Mouse (Mus musculus): ENCODE data around the gene Irak4. TPM values are rescaled to one million over a fixed set of nuclear protein-coding genes. Genes with fewer than 3 reads are reported as not detected.

Irak4 gene
- polyA plus RNA-seq, 1 experiment from 2014 or later = 6.1 TPM

DNA sequence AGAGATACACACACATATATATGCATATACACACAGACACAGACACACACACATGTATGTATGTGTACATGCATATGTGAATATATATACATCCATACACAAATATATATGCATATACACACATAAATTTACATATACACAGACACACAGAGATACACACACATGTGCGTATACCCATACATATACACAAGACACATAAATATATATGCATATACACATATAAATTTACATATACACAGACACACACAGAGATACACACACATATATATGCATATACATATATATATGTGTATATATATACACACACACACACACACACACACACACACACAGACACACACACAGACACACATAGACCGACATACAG lies 85.0 kb downstream of the Irak4 start:
- no peak overlapping the region for H3K9ac ChIP-seq (ENCODE audit: low read depth, low read length)
- peak overlapping the region; percentile 58 for H3K4me3 ChIP-seq (ENCODE audit: low read depth, low read length)
- DNase-seq (ENCODE audit: low spot score) = no peak
- 50% methylated on average over 2 of the region's 2 CpGs for WGBS
- no peaks in the 10 kb centered on the region for H3K4me1 ChIP-seq (replicated peaks; ENCODE audit: control insufficient read depth, insufficient read depth, low read length)
- no peak overlapping the region for H3K27ac ChIP-seq (ENCODE audit: low read depth, low read length)
- no peaks in the 10 kb centered on the region for H3K9me3 ChIP-seq (ENCODE audit: control insufficient read depth, low read length)
- peaks cover 29% of the 10 kb centered on the region for H3K27me3 ChIP-seq (replicated peaks; ENCODE audit: control insufficient read depth, insufficient read depth, low read length)
- H3K36me3 ChIP-seq (ENCODE audit: control insufficient read depth, insufficient read depth, low read length) = no peaks in the 10 kb centered on the region
- ATAC-seq (replicated peaks; ENCODE audit: low FRiP score) = no peak
- peak overlapping the region; percentile 84 for H3K4me2 ChIP-seq

DNA sequence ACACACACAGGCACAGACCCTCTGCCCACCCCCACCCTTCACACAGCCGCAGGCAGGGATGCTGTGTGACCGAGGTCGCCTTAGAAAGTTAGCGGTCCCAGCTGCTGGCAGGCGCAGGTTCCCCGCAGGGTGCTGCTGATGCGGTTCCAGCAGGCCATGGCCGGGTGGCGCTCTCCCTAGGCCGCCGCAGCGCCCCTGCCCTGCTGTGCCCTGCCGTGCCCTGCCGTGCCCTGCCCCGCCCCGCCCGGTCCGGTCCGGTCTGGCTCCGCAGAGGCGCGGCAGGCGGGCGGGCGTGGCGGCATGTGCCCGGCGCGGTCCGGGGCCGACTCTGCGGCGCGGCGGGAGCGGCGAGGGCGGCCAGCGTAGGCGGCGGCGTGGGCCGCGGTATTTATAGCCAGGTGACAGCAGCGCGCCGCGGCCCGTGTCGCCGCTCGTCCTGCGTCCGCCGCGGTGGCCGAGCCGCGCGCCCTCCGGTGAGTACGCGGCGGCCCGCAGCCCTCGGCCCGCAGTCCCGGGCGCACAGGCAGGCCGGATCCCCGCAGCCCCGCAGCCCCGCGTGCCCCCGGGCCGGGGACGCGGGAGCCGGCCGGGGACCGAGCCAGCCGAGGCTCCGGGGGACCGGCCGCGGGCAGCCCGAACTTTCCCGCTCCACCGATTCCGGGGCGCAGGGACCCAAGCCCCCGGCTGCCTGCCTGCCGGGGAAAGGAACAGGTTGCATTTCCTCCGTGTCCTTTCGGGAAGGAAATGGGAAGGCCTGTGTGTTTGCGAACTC lies 85.6 kb downstream of the Irak4 start, which contains the start of gene Tmem117:
Gene Tmem117 (plus strand): TSS at position 403 of the 772 bp plus-strand sequence.
- Histone ChIP-seq H3K36me3 (ENCODE audit: control insufficient read depth, insufficient read depth, low read length) (no peaks in the 10 kb centered on the region), H3K4me2 (peak within 1 kb of the TSS; percentile 84), H3K4me3 (ENCODE audit: low read depth, low read length) (peak within 1 kb of the TSS; percentile 58), H3K9me3 (ENCODE audit: control insufficient read depth, low read length) (no peaks in the 10 kb centered on the region), H3K27ac (ENCODE audit: low read depth, low read length) (no peak within 1 kb of the TSS), H3K9ac (ENCODE audit: low read depth, low read length) (peak within 1 kb of the TSS; percentile 34), H3K27me3 (replicated peaks; ENCODE audit: control insufficient read depth, insufficient read depth, low read length) (peaks cover 29% of the 10 kb centered on the region), H3K4me1 (replicated peaks; ENCODE audit: control insufficient read depth, insufficient read depth, low read length) (no peaks in the 10 kb centered on the region)
- 2% methylated on average over 74 of the region's 96 CpGs for WGBS
- DNase-seq (ENCODE audit: low spot score) = no peak
- peak; percentile 45 for ATAC-seq (replicated peaks; ENCODE audit: low FRiP score)

DNA sequence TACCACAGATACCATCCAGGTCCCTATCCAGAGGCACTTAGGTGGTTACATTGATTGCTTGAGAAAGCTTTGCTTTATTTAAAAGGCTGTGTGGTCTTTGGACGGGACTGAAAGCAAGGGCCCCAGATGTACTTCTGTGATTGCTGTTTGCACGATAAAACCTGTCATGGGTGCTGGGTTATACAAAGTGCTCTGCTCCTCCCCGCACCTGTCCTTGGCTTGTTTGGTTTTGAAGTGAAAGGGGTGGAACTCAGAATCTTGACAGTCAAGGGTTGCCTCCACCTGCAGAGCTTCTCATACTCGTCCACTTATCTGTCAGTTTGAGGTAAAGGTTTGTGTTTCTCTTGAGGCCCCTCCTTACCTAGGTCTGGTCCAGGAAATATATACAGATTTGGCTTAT lies 87.1 kb downstream of the Irak4 start:
- ATAC-seq (replicated peaks; ENCODE audit: low FRiP score) (no peak), DNase-seq (ENCODE audit: low spot score) (no peak)
- 62% methylated on average over 4 of the region's 4 CpGs for WGBS
- H3K27me3 ChIP-seq (replicated peaks; ENCODE audit: control insufficient read depth, insufficient read depth, low read length) = peaks cover 29% of the 10 kb centered on the region
- no peak overlapping the region for H3K9ac ChIP-seq (ENCODE audit: low read depth, low read length)
- no peak overlapping the region for H3K4me3 ChIP-seq (ENCODE audit: low read depth, low read length)
- no peaks in the 10 kb centered on the region for H3K4me1 ChIP-seq (replicated peaks; ENCODE audit: control insufficient read depth, insufficient read depth, low read length)
- no peak overlapping the region for H3K27ac ChIP-seq (ENCODE audit: low read depth, low read length)
- no peaks in the 10 kb centered on the region for H3K36me3 ChIP-seq (ENCODE audit: control insufficient read depth, insufficient read depth, low read length)
- H3K9me3 ChIP-seq (ENCODE audit: control insufficient read depth, low read length) = no peaks in the 10 kb centered on the region
- no peak overlapping the region for H3K4me2 ChIP-seq

Other genes with a start within 250 kb of the Irak4 start
- gene Adamts20, start 78.2 kb upstream of the Irak4 start, polyA plus RNA-seq (2014; fragmentation: Nextera tagmentation; extraction: Ambion mirVana) = 0.77 and 1.2 TPM in 2 replicates
- gene Pus7l, start 96 bp upstream of the Irak4 start, polyA plus RNA-seq (2014; fragmentation: Nextera tagmentation; extraction: Ambion mirVana) = 12.0 and 13.5 TPM in 2 replicates
- gene Twf1, start 46.2 kb downstream of the Irak4 start, polyA plus RNA-seq (2014; fragmentation: Nextera tagmentation; extraction: Ambion mirVana) = 48.6 and 51.9 TPM in 2 replicates
- gene Tmem117, start 85.6 kb downstream of the Irak4 start, polyA plus RNA-seq (2014; fragmentation: Nextera tagmentation; extraction: Ambion mirVana) = 0.18 TPM in 1 of 2 replicates, not detected in the other